Mouse (Mus musculus) hindbrain, embryonic 16.5 days (tissue): Measurements from ENCODE around the gene Afap1. TPM values are rescaled to one million over a fixed set of nuclear protein-coding genes. Genes with fewer than 3 reads are reported as not detected.
A peak's percentile ranks its signal among the peaks of the same experiment; 100 is the strongest.

Experiments
- ATAC-seq: fragments of 200-750 bp; cut with Nextera tagmentation; 2 replicates; pipeline ENCODE4 v1.8.0; 2017; ENCODE audit warnings: moderate TSS enrichment, moderate library complexity
- H3K27ac ChIP-seq: fragments of 300-500 bp; sonication (generic); 2 replicates; pipeline ENCODE4 v1.5.1; 2014; ENCODE audit warnings: low read depth, mild to moderate bottlenecking, control low read depth, low read length, moderate library complexity
- H3K27me3 ChIP-seq: fragments of 300-500 bp; sonication (generic); replicated peaks from 2 replicates; pipeline ENCODE4 v1.6.1; 2014; ENCODE audit warnings: low read length; ENCODE audit not compliant: control insufficient read depth, insufficient read depth
- H3K36me3 ChIP-seq: fragments of 300-500 bp; sonication (generic); 2 replicates; pipeline ENCODE4 v1.6.1; 2014; ENCODE audit warnings: mild to moderate bottlenecking, low read length, moderate library complexity, mixed read lengths; ENCODE audit not compliant: control insufficient read depth, insufficient read depth
- H3K4me1 ChIP-seq: fragments of 300-500 bp; sonication (generic); 2 replicates; pipeline ENCODE4 v1.6.1; 2014; ENCODE audit warnings: low read depth, low read length; ENCODE audit not compliant: control insufficient read depth, insufficient read depth
- H3K4me2 ChIP-seq: fragments of 300-500 bp; sonication (generic); 2 replicates; pipeline ENCODE4 v1.6.1; 2014; ENCODE audit warnings: mild to moderate bottlenecking, low read length, control low read depth, moderate library complexity
- H3K4me3 ChIP-seq: fragments of 300-500 bp; sonication (generic); 2 replicates; pipeline ENCODE4 v1.5.1; 2014; ENCODE audit warnings: mild to moderate bottlenecking, low read length, control low read depth, moderate library complexity
- H3K9ac ChIP-seq: fragments of 300-500 bp; sonication (generic); 2 replicates; pipeline ENCODE4 v1.6.1; 2014; ENCODE audit warnings: low read depth, mild to moderate bottlenecking, control low read depth, low read length, moderate library complexity
- H3K9me3 ChIP-seq: fragments of 300-500 bp; sonication (generic); 2 replicates; pipeline ENCODE4 v1.6.1; 2014; ENCODE audit warnings: mild to moderate bottlenecking, low read length, moderate library complexity; ENCODE audit not compliant: control insufficient read depth
- WGBS: fragments of 180-500 bp; shearing (Covaris S2); extraction: QIAGEN DNeasy Blood & Tissue Kit; methylation state at CpG from one replicate; pipeline ENCODE4 v1.1.7; 2014; 5-methylcytosine and 5-hydroxymethylcytosine counted together
- polyA plus RNA-seq: library from polyadenylated mRNA; unstranded; fragments of >200 nt; fragmentation: Nextera tagmentation; extraction: Ambion mirVana; gene quantifications from 2 replicates; pipeline ENCODE4 v1.2.1, GENCODE M21; 2015

Gene Afap1
- polyA plus RNA-seq, 1 experiment from 2014 or later = 54.8 TPM

DNA sequence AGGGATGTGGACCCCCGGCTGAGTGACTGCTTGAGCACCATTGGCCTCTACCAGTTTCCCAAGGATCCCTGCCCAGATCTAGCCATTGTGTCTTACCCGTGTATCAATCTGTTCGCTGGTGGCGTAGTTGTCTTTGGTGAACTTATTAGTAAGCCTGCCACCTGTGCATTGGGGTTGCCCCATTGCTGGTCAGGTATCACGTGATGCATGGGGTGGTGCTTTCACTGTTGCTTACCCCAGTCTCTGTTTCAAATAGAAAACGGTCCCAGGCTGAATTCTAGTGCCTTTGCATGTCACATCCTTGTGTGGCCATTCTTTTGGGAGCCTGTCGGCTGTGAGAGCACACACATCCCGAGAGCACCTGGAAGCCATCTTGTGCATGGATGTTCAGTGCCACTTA, 95.0 kb downstream of the Afap1 start:
- Histone ChIP-seq H3K4me1 (no peaks in the 10 kb centered on the region), H3K9ac (no peak overlapping the region), H3K4me3 (no peak overlapping the region), H3K9me3 (no peaks in the 10 kb centered on the region), H3K36me3 (peaks cover 24% of the 10 kb centered on the region), H3K4me2 (no peak overlapping the region), H3K27ac (no peak overlapping the region), H3K27me3 (no peaks in the 10 kb centered on the region)
- ATAC-seq = no peak
- 93% methylated on average over 8 of the region's 8 CpGs for WGBS

DNA sequence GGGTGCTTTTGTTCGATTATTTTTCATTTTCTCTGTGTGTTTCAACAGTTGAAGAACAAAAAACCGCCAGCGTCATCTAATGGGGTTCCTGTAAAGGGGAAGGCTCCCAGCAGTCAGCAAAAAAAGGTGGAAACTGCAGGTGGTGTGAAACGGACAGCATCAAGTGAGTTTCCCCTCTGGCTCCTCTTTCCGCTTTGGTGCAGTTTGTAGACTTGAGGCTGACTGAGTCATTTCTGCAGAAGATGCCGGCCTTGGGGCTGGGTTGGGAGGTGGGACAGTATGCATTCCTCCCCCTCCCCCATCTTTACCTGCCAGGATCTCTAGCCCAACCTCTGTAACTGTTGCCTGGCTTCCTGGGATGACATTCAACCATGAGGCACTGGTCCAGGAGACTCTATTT, 96.4 kb downstream of the Afap1 start:
- Histone ChIP-seq H3K4me2 (no peak overlapping the region), H3K4me1 (no peaks in the 10 kb centered on the region), H3K9ac (no peak overlapping the region), H3K27me3 (no peaks in the 10 kb centered on the region), H3K27ac (no peak overlapping the region), H3K4me3 (no peak overlapping the region), H3K36me3 (peaks cover 25% of the 10 kb centered on the region), H3K9me3 (no peaks in the 10 kb centered on the region)
- WGBS = 71% methylated on average over 6 of the region's 6 CpGs
- ATAC-seq = no peak

DNA sequence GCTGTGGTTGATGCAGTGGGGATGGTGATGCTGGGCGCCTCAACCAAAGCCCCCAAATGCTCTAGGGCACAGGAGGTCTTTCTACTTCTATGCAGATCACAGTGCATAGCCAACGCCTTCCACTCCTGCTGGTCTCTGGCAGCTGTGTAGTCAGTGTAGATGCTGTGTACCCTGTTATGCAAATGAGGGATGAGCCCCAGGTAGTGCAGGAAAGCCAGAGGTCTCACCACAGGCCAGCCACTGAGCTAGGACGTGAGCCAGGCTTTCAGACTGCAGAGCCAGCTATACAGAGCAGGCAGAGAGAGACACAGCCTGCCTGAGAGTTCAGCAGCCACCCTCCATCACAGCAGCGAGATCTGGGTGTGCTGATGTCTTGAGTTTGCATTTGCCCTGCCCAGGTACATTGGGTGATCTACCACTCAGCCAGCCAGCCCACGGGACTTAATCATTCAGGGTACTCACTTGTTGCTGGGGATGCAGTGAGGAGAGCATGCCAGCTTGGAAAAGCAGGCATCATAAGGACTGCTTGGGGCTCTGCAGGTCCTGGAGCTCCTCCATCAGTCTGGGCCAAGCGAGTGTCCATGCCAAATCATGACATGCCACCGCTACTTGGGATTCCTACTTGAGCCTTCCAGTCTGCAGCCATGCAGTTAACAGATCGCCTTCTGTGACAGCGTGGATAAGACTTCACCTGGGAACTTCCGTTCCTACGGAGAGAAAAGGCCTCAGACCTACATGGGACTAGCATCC, 97.0 kb downstream of the Afap1 start:
- Histone ChIP-seq H3K4me2 (no peak overlapping the region), H3K36me3 (peaks cover 23% of the 10 kb centered on the region), H3K4me3 (no peak overlapping the region), H3K9ac (no peak overlapping the region), H3K4me1 (no peaks in the 10 kb centered on the region), H3K27me3 (no peaks in the 10 kb centered on the region), H3K27ac (no peak overlapping the region), H3K9me3 (no peaks in the 10 kb centered on the region)
- ATAC-seq = peak; percentile 48
- WGBS = 70% methylated on average over 11 of the region's 11 CpGs

DNA sequence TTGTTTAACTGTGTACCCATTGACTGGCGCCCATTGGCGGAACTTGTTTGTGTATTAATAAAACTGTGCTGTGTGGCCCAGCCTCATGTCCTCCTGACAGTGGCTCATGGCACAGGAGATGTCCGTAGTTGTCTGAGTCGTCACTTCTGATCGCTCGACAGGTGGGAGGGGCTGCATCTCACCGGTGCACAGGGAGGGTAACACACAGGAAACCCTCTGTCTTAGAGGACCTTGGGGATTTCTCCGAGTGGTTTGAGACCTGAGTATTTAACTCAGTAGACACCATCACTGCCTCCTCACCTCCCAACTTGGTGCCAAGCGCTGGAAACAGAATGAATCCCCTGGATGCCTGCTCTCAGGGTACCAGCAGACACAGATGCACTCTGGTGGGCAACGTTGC, 110.7 kb downstream of the Afap1 start:
- Histone ChIP-seq H3K4me2 (no peak overlapping the region), H3K9ac (no peak overlapping the region), H3K27ac (no peak overlapping the region), H3K36me3 (peaks cover 14% of the 10 kb centered on the region), H3K9me3 (no peaks in the 10 kb centered on the region), H3K27me3 (no peaks in the 10 kb centered on the region), H3K4me1 (peaks cover 8% of the 10 kb centered on the region; the same call in 1 of the 2 replicates), H3K4me3 (no peak overlapping the region)
- ATAC-seq = no peak
- 81% methylated on average over 10 of the region's 10 CpGs for WGBS

DNA sequence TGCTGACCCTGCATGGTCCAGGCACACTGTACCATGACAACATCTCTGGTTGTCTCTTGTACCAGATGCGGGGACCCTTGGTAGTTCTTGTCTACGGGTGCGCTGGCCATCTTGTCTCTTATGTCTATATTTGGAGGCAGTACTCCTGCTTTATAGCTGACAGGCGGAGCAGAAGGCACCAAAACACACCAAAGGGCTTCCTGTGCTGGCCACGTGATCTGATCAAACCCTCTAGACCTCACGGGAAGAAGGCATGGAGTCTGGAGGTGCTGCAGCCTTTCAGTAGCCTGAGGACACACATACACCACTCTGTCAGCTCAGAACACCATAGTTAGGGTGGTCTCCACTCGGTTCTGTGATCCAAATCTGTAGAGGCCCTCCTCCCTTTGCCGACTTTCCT, 113.0 kb downstream of the Afap1 start:
- no peaks in the 10 kb centered on the region for H3K9me3 ChIP-seq
- no peak overlapping the region for H3K4me2 ChIP-seq
- H3K4me1 ChIP-seq = peaks cover 8% of the 10 kb centered on the region; the same call in 1 of the 2 replicates
- peaks cover 6% of the 10 kb centered on the region; the same call in 1 of the 2 replicates for H3K36me3 ChIP-seq
- no peak overlapping the region for H3K27ac ChIP-seq
- H3K4me3 ChIP-seq = no peak overlapping the region
- no peak overlapping the region for H3K9ac ChIP-seq
- no peaks in the 10 kb centered on the region for H3K27me3 ChIP-seq
- 88% methylated on average over 8 of the region's 8 CpGs for WGBS
- ATAC-seq = no peak

DNA sequence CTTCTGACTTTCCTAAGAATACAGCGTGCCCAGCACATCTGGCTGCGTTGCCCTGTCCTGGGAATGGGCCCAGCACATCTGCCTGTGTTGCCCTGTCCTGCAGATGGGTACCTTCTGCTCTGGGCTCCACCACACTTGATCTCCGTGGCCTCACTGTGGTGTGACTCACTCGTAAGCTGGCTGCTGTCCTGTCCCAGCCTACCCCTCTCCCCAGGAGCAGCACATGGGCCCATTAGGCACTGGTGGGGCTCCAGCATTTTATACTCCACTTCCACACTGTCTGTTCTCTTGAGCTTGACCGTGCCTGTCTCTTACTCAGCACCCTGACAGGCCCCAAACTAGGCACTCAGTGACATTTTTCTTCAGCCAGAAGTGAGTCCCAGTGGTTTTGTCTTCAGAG, 113.5 kb downstream of the Afap1 start:
- Histone ChIP-seq H3K4me1 (peaks cover 8% of the 10 kb centered on the region; the same call in 1 of the 2 replicates), H3K4me3 (no peak overlapping the region), H3K27ac (no peak overlapping the region), H3K9me3 (no peaks in the 10 kb centered on the region), H3K36me3 (peaks cover 4% of the 10 kb centered on the region; the same call in 1 of the 2 replicates), H3K9ac (no peak overlapping the region), H3K27me3 (no peaks in the 10 kb centered on the region), H3K4me2 (no peak overlapping the region)
- WGBS = 78% methylated on average over 5 of the region's 5 CpGs
- ATAC-seq = no peak

DNA sequence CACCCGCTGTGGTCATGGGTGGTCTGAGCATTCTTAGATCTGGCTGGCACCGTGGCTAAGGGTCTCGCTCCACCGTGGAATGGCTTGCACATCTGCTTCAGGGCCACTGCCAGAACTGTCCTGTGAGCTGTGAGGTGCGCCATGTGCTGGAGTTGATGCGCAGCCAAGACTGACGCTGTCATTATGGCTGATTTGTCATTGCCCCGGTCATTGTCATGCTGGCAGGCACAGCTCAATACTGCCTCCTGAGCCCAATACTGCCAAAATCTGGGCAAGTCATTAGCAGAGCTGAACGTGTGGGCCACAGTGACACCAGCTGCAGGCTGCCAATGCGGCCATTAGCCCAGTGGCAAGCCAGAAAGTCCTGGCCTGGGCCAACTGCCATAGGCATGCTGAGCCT, 114.5 kb downstream of the Afap1 start:
- no peak overlapping the region for H3K4me2 ChIP-seq
- 43% methylated on average over 10 of the region's 10 CpGs for WGBS
- no peak overlapping the region for H3K9ac ChIP-seq
- ATAC-seq = peak; percentile 70
- H3K4me3 ChIP-seq = no peak overlapping the region
- H3K36me3 ChIP-seq = peaks cover 4% of the 10 kb centered on the region; the same call in 1 of the 2 replicates
- no peaks in the 10 kb centered on the region for H3K27me3 ChIP-seq
- no peaks in the 10 kb centered on the region for H3K9me3 ChIP-seq
- no peak overlapping the region; the same call in 1 of the 2 replicates for H3K27ac ChIP-seq
- H3K4me1 ChIP-seq = peaks cover 8% of the 10 kb centered on the region; the same call in 1 of the 2 replicates

DNA sequence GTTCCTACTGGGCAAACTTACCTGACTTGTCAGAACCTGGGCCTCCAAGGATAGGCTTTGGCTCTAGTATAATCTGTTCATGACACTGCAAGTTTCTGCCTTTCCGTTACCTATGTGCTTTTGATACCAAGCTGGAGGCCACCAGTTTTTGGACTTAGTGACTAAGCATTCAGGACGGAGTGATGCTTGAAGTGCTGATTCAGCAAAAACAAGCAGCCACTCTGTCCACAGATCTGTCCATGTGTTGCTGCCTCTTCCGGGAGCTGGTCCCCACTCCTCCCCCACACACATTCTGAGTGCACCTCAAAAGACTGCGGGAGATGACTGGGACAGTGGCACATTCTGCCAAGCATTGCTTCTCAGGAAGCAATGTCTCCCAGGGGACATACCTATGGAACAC, 116.3 kb downstream of the Afap1 start:
- Histone ChIP-seq H3K36me3 (no peaks in the 10 kb centered on the region), H3K4me3 (no peak overlapping the region), H3K4me1 (peaks cover 8% of the 10 kb centered on the region; the same call in 1 of the 2 replicates), H3K27me3 (no peaks in the 10 kb centered on the region), H3K4me2 (no peak overlapping the region), H3K9ac (no peak overlapping the region), H3K9me3 (no peaks in the 10 kb centered on the region), H3K27ac (no peak overlapping the region)
- no peak for ATAC-seq
- 92% methylated on average over 4 of the region's 4 CpGs for WGBS

DNA sequence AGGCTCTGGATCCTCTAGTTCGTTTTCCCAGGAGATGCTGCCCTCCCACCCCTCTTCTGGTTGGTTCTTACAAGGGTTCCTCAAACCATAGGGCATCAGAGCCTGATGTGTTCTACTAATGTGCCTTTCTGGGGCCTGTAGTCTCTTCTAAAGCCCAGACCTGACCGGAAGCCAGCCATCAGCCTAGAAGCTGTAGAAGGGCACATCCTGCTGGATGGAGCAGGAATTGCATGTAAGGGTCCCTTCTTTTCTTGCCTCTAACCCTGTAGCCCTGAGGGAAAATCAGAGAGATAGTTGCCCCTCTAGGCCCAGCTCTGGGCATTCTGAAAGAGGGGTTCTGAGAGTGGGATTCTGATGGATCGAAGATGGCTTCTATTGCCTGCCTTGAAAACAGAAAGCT, 125.2 kb downstream of the Afap1 start:
- no peaks in the 10 kb centered on the region for H3K27me3 ChIP-seq
- 83% methylated on average over 3 of the region's 3 CpGs for WGBS
- H3K4me2 ChIP-seq = no peak overlapping the region

More for the DNA sequence above, 125.2 kb downstream of the Afap1 start:
- H3K4me3 ChIP-seq = no peak overlapping the region
- H3K36me3 ChIP-seq = peaks cover 8% of the 10 kb centered on the region; the same call in 1 of the 2 replicates
- no peak for ATAC-seq
- H3K27ac ChIP-seq = no peak overlapping the region
- H3K4me1 ChIP-seq = no peaks in the 10 kb centered on the region
- H3K9ac ChIP-seq = no peak overlapping the region
- no peaks in the 10 kb centered on the region for H3K9me3 ChIP-seq
